In genomic region chr5:131008507-131008906, GRCm38 (mm10) we compare ENCODE assay signal across 14 mouse cellular contexts.
DNase-seq lines count a peak whose midpoint lies in the region; ATAC-seq and TF ChIP-seq lines count a peak whose summit lies in the region.
"Had no signal": no experiment of that assay in that cellular context is flagged by ENCODE, and none has a peak within 500 bp of the region (broad histone marks: within the 10 kb centered on the region; RNA-seq: fewer than 3 reads in every experiment).

No protein-coding gene starts in this region.

- 91% methylated on average over 5 of the region's 5 CpGs for WGBS in lung, postnatal 0 days
- 96% methylated on average over 5 of the region's 5 CpGs for WGBS in hindbrain, embryonic 16.5 days

- intact Hi-C loops in heart, postnatal 25 days (cut with DNase I): loop anchor here (5.0 kb wide), 1 partner anchor 419 kb away; no protein-coding TSS in a partner anchor

- TF ChIP-seq EP300 in lung, postnatal 0 days (IDR thresholded peaks at IDR 0.05): no peak

- peak; percentile 57 for DNase-seq in gastrocnemius, adult 18-20 months (ENCODE audit: low spot score)
- no peak for DNase-seq in gastrocnemius, postnatal 10 days
- DNase-seq in lung, postnatal 10 days: peak; percentile 8
- no peak for DNase-seq in lung, postnatal 0 days (ENCODE audit: low spot score)
- DNase-seq in heart, postnatal 25 days (ENCODE audit: low spot score): peak; percentile 23
- no peak for DNase-seq in right cerebral cortex, postnatal 25 days

- no peak for TF ChIP-seq POLR2A in embryonic fibroblast, embryonic 13.5 days (IDR thresholded peaks at IDR 0.05; ENCODE audit: low read depth, low read length)

- no peak overlapping the region for H3K27ac ChIP-seq in lung, postnatal 0 days (ENCODE audit: low read length)
- H3K27ac ChIP-seq in embryonic fibroblast, embryonic 13.5 days (ENCODE audit: insufficient read depth, low read length): peak overlapping the region; percentile 90
- no peak overlapping the region for H3K27ac ChIP-seq in hindbrain, embryonic 16.5 days (ENCODE audit: low read depth, low read length)
- H3K27ac ChIP-seq: embryonic facial prominence, embryonic 13.5 days; lung, embryonic 15.5 days had no signal

- H3K4me1 ChIP-seq in lung, postnatal 0 days (ENCODE audit: insufficient read depth, low read depth, low read length): no peaks in the 10 kb centered on the region
- peaks cover 3% of the 10 kb centered on the region for H3K4me1 ChIP-seq in embryonic fibroblast, embryonic 13.5 days (ENCODE audit: control insufficient read depth, insufficient read depth, low read length)
- H3K4me1 ChIP-seq in hindbrain, embryonic 16.5 days (ENCODE audit: control insufficient read depth, insufficient read depth, low read depth, low read length): no peaks in the 10 kb centered on the region; the same call in 1 of the 2 replicates
- H3K4me1 ChIP-seq: embryonic facial prominence, embryonic 13.5 days; lung, embryonic 15.5 days had no signal

- H3K9me3 ChIP-seq in lung, postnatal 0 days (ENCODE audit: low read length): no peaks in the 10 kb centered on the region
- no peaks in the 10 kb centered on the region for H3K9me3 ChIP-seq in hindbrain, embryonic 16.5 days (ENCODE audit: control insufficient read depth, low read length)

- TF ChIP-seq CTCF in lung, postnatal 0 days (IDR thresholded peaks at IDR 0.05): no peak
- TF ChIP-seq CTCF in embryonic fibroblast, embryonic 13.5 days (IDR thresholded peaks at IDR 0.05; ENCODE audit: borderline replicate concordance, insufficient read depth, low read length): no peak

- no peaks in the 10 kb centered on the region for H3K36me3 ChIP-seq in lung, postnatal 0 days (ENCODE audit: insufficient read depth, low read length)
- H3K36me3 ChIP-seq in hindbrain, embryonic 16.5 days (ENCODE audit: control insufficient read depth, insufficient read depth, low read length): no peaks in the 10 kb centered on the region
- H3K36me3 ChIP-seq: embryonic facial prominence, embryonic 13.5 days; lung, embryonic 15.5 days; neural tube, embryonic 15.5 days had no signal

- no peak overlapping the region for H3K4me3 ChIP-seq in lung, postnatal 0 days (ENCODE audit: low read depth, low read length)
- no peak overlapping the region for H3K4me3 ChIP-seq in embryonic fibroblast, embryonic 13.5 days (ENCODE audit: insufficient read depth, low read length)
- H3K4me3 ChIP-seq in hindbrain, embryonic 16.5 days (ENCODE audit: low read length): no peak overlapping the region
- H3K4me3 ChIP-seq: embryonic facial prominence, embryonic 13.5 days; lung, embryonic 15.5 days; neural tube, embryonic 15.5 days had no signal

- ATAC-seq in lung, postnatal 0 days: no peak
- ATAC-seq in hindbrain, embryonic 16.5 days: no peak
- ATAC-seq: forebrain, embryonic 14.5 days; inflammation-experienced regulatory T-cells, adult 6 months had no signal

- H3K27me3 ChIP-seq in lung, postnatal 0 days (replicated peaks; ENCODE audit: insufficient read depth, low read length): no peaks in the 10 kb centered on the region
- H3K27me3 ChIP-seq in hindbrain, embryonic 16.5 days (replicated peaks; ENCODE audit: control insufficient read depth, insufficient read depth, low read length): no peaks in the 10 kb centered on the region
- H3K27me3 ChIP-seq: embryonic facial prominence, embryonic 13.5 days; lung, embryonic 15.5 days; neural tube, embryonic 15.5 days had no signal

- no peak overlapping the region for H3K9ac ChIP-seq in lung, postnatal 0 days (replicated peaks; ENCODE audit: low read depth)
- no peak overlapping the region for H3K9ac ChIP-seq in hindbrain, embryonic 16.5 days (ENCODE audit: low read depth, low read length)
- H3K9ac ChIP-seq: embryonic facial prominence, embryonic 13.5 days; lung, embryonic 15.5 days; neural tube, embryonic 15.5 days had no signal

- H3K4me2 ChIP-seq in lung, postnatal 0 days (replicated peaks; ENCODE audit: low read depth, low read length): no peak overlapping the region
- H3K4me2 ChIP-seq in hindbrain, embryonic 16.5 days (ENCODE audit: low read length): no peak overlapping the region
- H3K4me2 ChIP-seq: embryonic facial prominence, embryonic 13.5 days; liver, embryonic 11.5 days; lung, embryonic 15.5 days; neural tube, embryonic 15.5 days had no signal

Comparison
In these comparisons a context has a peak if more than half of its experiments do, and no peak if none do; other contexts are left out.
1. DNase-seq: peak in gastrocnemius, adult 18-20 months (single experiment), lung, postnatal 10 days (single experiment) and heart, postnatal 25 days (single experiment); none in gastrocnemius, postnatal 10 days (single experiment), lung, postnatal 0 days (single experiment) and right cerebral cortex, postnatal 25 days (single experiment).